Mouse (Mus musculus): ENCODE results near the gene Eif4g2. TPM values are rescaled to one million over a fixed set of nuclear protein-coding genes. Genes with fewer than 3 reads are reported as not detected.

The Eif4g2 gene
- polyA plus RNA-seq (2014; fragmentation: Illumina TruSeq; extraction: RNeasy Lipid Tissue Mini Kit (QIAGEN cat#74804)) = 3,044 TPM

DNA sequence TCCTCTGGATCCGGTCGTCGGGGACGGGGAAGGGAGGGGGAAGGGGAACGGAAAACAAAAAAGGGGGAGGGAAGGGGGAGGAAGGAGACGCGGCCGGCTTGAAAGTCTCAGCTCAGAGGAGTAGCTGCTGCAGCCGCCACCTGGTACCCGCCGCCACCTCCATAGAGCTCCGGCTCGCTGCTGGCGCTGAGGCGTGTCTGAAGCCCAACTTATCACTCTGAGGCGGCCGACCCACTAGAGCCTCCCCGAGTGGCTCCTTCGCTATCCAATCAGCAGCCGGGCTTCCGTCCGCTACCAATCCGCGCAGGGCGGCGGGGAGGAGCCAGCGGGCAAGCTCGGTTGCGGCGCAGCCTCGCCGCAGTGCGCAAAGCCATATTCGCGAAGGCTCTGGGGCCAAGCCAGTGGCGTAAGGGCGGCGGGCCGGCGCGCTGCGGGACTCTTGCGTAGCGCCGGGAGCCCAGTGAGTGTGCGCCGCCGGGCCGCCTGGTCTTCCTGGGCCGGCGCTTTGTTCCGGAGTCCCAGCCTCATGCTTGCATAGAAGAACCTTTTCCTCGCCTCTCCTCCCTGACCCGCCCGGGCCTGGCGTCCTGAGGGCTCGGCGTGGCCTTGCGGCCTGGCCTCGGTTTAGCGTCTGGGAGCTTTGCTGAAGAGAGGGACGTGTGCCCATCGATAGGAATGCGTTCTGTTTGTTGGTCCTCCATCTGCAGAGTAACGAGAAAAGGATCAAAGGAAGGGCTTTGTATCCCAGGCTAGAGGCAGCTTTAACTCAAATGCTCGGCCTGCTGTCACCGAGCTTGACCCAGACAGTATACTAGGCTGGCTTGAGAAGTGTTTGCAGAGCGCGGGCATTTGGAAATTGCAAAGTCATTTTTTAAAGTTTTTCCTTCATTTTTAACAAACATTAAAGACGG, at the start of gene Eif4g2:
Gene Eif4g2, minus strand, starts transcription at position 209 of the 911 bp plus-strand sequence.

GRCm38 (mm10) chr7:111028281-111029045, 54.4 kb downstream of the Eif4g2 start, which contains the start of gene Ctr9:
Gene Ctr9, plus strand, starts transcription at chr7:111028951.

Other genes starting within 250 kb of the Eif4g2 start
- 99.2 TPM for gene Rnf141, start 238.6 kb downstream of the Eif4g2 start, polyA plus RNA-seq (2014; fragmentation: Illumina TruSeq; extraction: RNeasy Lipid Tissue Mini Kit (QIAGEN cat#74804))
- gene Lyve1, start 219.8 kb downstream of the Eif4g2 start, polyA plus RNA-seq (2014; fragmentation: Illumina TruSeq; extraction: RNeasy Lipid Tissue Mini Kit (QIAGEN cat#74804)) = 34.3 TPM
- gene Mrvi1, start 100.6 kb downstream of the Eif4g2 start, polyA plus RNA-seq (2014; fragmentation: Illumina TruSeq; extraction: RNeasy Lipid Tissue Mini Kit (QIAGEN cat#74804)) = 71.1 TPM
- gene Ctr9, start 54.1 kb downstream of the Eif4g2 start, polyA plus RNA-seq (2014; fragmentation: Illumina TruSeq; extraction: RNeasy Lipid Tissue Mini Kit (QIAGEN cat#74804)) = 58.3 TPM